Mouse (Mus musculus) limb, embryonic 14.5 days (tissue): ENCODE data around the gene Adm. TPM values are rescaled to one million over a fixed set of nuclear protein-coding genes. Genes with fewer than 3 reads are reported as not detected.

ENCODE experiments used
- ATAC-seq: fragments of 200-750 bp; cut with Nextera tagmentation; 2 replicates; pipeline ENCODE4 v1.8.0; 2017; ENCODE audit warnings: low read depth, moderate number of reproducible peaks, moderate TSS enrichment; ENCODE audit not compliant: low FRiP score
- DNase-seq: peaks from one replicate; pipeline ENCODE4 v3.0.0-alpha.2; 2015; ENCODE audit warnings: low spot score
- H3K27ac ChIP-seq: fragments of 300-500 bp; sonication (generic); replicated peaks from 2 replicates; pipeline ENCODE4 v1.5.1; 2014; ENCODE audit warnings: low read depth, mild to moderate bottlenecking, low read length, moderate library complexity, mixed read lengths
- H3K27me3 ChIP-seq: fragments of 300-500 bp; sonication (generic); 2 replicates; pipeline ENCODE4 v1.6.1; 2014; ENCODE audit warnings: low read length, mixed read lengths; ENCODE audit not compliant: control insufficient read depth, insufficient read depth
- H3K36me3 ChIP-seq: fragments of 300-500 bp; sonication (generic); 2 replicates; pipeline ENCODE4 v1.6.1; 2014; ENCODE audit warnings: mild to moderate bottlenecking, low read length, moderate library complexity, mixed read lengths; ENCODE audit not compliant: control insufficient read depth, insufficient read depth
- H3K4me1 ChIP-seq: fragments of 300-500 bp; sonication (generic); 2 replicates; pipeline ENCODE4 v1.6.1; 2014; ENCODE audit warnings: antibody characterized with exemption, low read length, mixed read lengths; ENCODE audit not compliant: control insufficient read depth, insufficient read depth
- H3K4me2 ChIP-seq: fragments of 300-500 bp; sonication (generic); replicated peaks from 2 replicates; pipeline ENCODE4 v1.6.1; 2014; ENCODE audit warnings: low read depth, mild to moderate bottlenecking, low read length, moderate library complexity; ENCODE audit not compliant: severe bottlenecking
- H3K4me3 ChIP-seq: fragments of 300-500 bp; sonication (generic); replicated peaks from 2 replicates; pipeline ENCODE4 v1.5.1; 2014; ENCODE audit warnings: low read length
- H3K9ac ChIP-seq: fragments of 300-500 bp; sonication (generic); 2 replicates; pipeline ENCODE4 v1.6.1; 2014; ENCODE audit warnings: mild to moderate bottlenecking, low read depth, low read length, moderate library complexity; ENCODE audit not compliant: severe bottlenecking
- H3K9me3 ChIP-seq: fragments of 300-500 bp; sonication (generic); 2 replicates; pipeline ENCODE4 v1.6.1; 2016; ENCODE audit warnings: low read length; ENCODE audit not compliant: control insufficient read depth
- POLR2A ChIP-seq: fragments of 200-500 bp; IDR thresholded peaks from 2 replicates; pipeline ENCODE4 v1.8.0; 2012; ENCODE audit warnings: inconsistent platforms, mild to moderate bottlenecking, moderate library complexity, borderline replicate concordance; ENCODE audit not compliant: insufficient read depth, insufficient read length; ENCODE audit errors: extremely low read depth
- WGBS: fragments of 180-500 bp; shearing (Covaris S2); extraction: QIAGEN DNeasy Blood & Tissue Kit; methylation state at CpG from one replicate; pipeline ENCODE4 v1.1.7; 2014; 5-methylcytosine and 5-hydroxymethylcytosine counted together
- polyA plus RNA-seq, 2 experiments: library from polyadenylated mRNA; depleted of rRNA in 1 of 2; stranded (reverse) in 1 of 2; unstranded in 1 of 2; fragments of >200 nt; fragmentation: Nextera tagmentation in 1 of 2; extraction: Ambion mirVana in 1 of 2; gene quantifications; 2 replicates each; pipeline versions ENCODE4 v1.2.1 to v1.2.3; 2012 to 2014

Gene Adm
- polyA plus RNA-seq, 2 experiments = 1.8 to 2.6 TPM

DNA sequence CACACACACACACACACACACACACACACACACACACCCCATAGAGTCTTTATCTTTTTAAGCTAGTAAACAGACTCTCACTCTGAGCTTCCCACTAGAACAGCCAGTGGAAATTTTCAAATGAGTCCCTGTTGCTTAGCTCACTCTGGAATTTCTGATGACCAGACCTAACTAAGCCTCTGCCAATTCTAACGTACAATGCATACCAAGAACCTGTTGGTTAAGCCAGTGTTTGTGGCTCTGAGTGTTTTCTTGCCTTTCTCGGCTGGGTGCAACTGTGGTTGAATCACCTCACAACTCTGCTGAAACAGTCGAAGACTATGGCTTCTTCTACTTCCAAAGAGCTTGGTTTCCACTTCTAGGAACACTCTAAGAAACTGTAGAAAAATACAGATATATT lies 27.8 kb downstream of the Adm start:
- Histone ChIP-seq H3K36me3 (no peaks in the 10 kb centered on the region), H3K9ac (no peak overlapping the region), H3K4me1 (0 out of 2 replicates have a peak, but pooled peaks cover 3% of the 10 kb centered on the region), H3K9me3 (no peaks in the 10 kb centered on the region), H3K27ac (no peak overlapping the region), H3K27me3 (no peaks in the 10 kb centered on the region), H3K4me2 (no peak overlapping the region), H3K4me3 (no peak overlapping the region)
- ATAC-seq (no peak), DNase-seq (no peak)
- TF ChIP-seq POLR2A = no peak
- 75% methylated on average over 3 of the region's 3 CpGs for WGBS

DNA sequence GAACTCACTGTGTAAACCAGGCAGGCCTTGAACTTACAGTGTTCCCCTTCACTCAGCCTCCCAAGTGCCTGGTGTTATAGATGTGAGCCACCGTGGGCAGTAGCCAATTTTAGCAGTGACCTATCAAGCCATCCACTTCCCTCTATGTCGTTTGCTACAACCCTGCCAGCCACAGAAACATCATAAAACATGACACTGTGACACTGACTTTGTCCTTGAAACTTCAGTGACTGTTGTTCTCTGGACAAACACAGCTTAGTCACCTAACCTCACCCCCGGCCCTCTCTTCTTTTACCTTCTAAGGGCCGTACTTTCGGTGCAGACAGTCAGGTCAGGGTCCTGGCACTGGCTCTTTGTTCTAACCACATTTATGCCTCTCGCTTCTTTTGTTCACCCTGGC lies 28.5 kb downstream of the Adm start:
- 69% methylated on average over 6 of the region's 6 CpGs for WGBS
- Histone ChIP-seq H3K4me2 (no peak overlapping the region), H3K27me3 (no peaks in the 10 kb centered on the region), H3K4me3 (no peak overlapping the region), H3K4me1 (0 out of 2 replicates have a peak, but pooled peaks cover 3% of the 10 kb centered on the region), H3K27ac (no peak overlapping the region), H3K9me3 (no peaks in the 10 kb centered on the region), H3K36me3 (no peaks in the 10 kb centered on the region), H3K9ac (no peak overlapping the region)
- DNase-seq (no peak), ATAC-seq (no peak)
- TF ChIP-seq POLR2A = no peak

DNA sequence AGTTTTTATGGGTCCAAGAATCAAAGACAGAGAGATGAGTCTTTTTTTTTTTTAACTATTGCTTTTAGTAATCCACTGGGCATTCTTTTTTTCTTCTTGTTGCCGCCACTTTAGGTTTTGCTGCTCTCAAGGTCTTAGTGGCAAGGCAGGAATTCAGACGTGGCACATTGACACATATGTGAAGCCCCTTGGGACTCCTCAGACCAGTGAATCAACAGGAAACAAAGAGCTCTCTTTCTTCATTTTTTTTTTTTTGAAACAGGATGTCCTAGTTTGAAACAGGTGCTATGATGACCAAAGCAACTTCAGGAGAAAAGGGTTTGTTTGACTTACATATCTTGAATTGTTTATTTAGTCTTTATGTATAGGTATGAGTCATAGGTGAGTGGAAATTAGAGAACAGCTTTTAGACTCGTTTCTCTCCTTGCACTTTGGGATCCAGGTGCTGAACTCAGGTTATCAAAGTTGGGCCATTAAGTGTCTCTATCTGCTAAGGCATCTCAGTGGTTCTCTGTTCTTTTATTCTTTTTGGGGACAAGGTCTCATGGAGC lies 31.0 kb downstream of the Adm start:
- Histone ChIP-seq H3K4me1 (0 out of 2 replicates have a peak, but pooled peaks cover 3% of the 10 kb centered on the region), H3K9me3 (no peaks in the 10 kb centered on the region), H3K9ac (no peak overlapping the region), H3K4me3 (no peak overlapping the region), H3K27ac (no peak overlapping the region), H3K27me3 (no peaks in the 10 kb centered on the region), H3K36me3 (no peaks in the 10 kb centered on the region), H3K4me2 (no peak overlapping the region)
- WGBS = 47% methylated on average over 3 of the region's 3 CpGs
- DNase-seq (no peak), ATAC-seq (no peak)
- no peak for TF ChIP-seq POLR2A

DNA sequence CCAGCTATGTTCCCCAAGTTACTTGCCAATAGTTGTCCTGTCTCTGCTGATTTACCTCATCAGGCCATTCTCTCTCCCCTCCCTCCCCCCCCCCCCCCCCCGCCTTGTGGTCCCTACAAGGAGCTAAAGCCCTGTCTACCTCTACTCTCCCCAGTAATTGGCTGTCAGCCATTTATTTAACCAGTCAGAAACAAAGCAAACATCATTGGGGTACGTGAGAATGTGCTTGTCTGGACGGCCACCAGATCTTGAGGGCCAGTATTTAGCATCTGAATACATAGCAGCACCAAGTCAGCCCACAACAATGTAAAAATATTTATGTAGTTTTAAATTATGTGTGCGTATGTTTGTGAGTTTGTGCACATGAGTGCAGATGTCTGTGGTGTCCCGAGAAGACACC lies 39.1 kb downstream of the Adm start:
- 76% methylated on average over 4 of the region's 5 CpGs for WGBS
- DNase-seq = no peak
- Histone ChIP-seq H3K4me1 (no peaks in the 10 kb centered on the region), H3K4me2 (no peak overlapping the region), H3K27ac (no peak overlapping the region), H3K9ac (no peak overlapping the region), H3K36me3 (no peaks in the 10 kb centered on the region), H3K4me3 (no peak overlapping the region), H3K27me3 (no peaks in the 10 kb centered on the region), H3K9me3 (no peaks in the 10 kb centered on the region)
- ATAC-seq = no peak
- TF ChIP-seq POLR2A = no peak

DNA sequence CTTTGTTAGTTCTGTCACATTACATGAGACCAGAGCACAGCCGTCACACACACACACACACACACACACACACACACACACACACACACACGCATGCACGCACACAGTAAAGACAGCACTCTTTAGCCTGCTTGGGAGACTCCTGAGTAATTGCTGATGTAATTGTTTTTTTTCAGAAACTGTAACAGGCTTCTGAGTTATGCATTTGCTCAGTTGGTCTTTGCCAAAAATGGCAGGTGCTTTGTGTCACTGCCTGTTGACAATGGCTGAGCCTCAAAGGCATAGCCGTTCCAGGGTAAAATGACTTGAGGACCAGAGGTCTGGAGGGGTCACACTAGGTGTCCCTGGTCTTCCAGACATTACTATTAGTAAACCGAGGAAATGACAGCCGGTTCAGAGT lies 40.8 kb downstream of the Adm start:
- no peak for TF ChIP-seq POLR2A
- WGBS = 72% methylated on average over 6 of the region's 6 CpGs
- no peaks in the 10 kb centered on the region for H3K9me3 ChIP-seq
- H3K27ac ChIP-seq = no peak overlapping the region
- H3K9ac ChIP-seq = no peak overlapping the region
- H3K4me3 ChIP-seq = no peak overlapping the region
- no peaks in the 10 kb centered on the region for H3K27me3 ChIP-seq
- no peaks in the 10 kb centered on the region for H3K36me3 ChIP-seq
- ATAC-seq = no peak
- no peak for DNase-seq
- no peak overlapping the region for H3K4me2 ChIP-seq
- no peaks in the 10 kb centered on the region for H3K4me1 ChIP-seq

DNA sequence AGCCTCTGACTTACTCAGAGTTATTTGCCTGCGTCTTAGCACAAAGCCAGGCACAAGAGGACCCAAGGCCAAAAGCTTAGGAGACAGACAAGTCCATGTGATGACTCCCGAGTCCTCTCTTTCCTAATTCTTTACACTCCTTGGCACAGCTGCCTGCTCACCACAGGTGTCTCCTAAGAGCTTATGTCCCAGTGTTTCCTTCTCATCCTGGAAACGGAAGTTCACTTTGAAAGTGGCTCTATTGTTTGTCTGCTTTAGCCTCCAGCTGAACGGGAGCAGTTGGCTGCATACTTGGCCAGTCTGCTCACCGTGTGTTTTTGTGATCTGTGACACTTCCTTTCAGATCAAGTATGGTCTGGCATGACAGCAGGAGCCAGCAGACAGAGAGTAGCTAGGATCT lies 41.3 kb downstream of the Adm start:
- ATAC-seq (no peak), DNase-seq (peak; percentile 23)
- WGBS = 53% methylated on average over 5 of the region's 5 CpGs
- no peak overlapping the region for H3K9ac ChIP-seq
- H3K9me3 ChIP-seq = no peaks in the 10 kb centered on the region
- H3K4me3 ChIP-seq = no peak overlapping the region
- H3K27ac ChIP-seq = no peak overlapping the region
- H3K27me3 ChIP-seq = no peaks in the 10 kb centered on the region
- H3K36me3 ChIP-seq = no peaks in the 10 kb centered on the region
- H3K4me2 ChIP-seq = no peak overlapping the region
- no peaks in the 10 kb centered on the region for H3K4me1 ChIP-seq
- no peak for TF ChIP-seq POLR2A
